Mouse (Mus musculus): ENCODE measurements around the gene Mphosph9.
"Not testable (repeated sequence)": the region's sequence is repeated elsewhere in the genome, so short reads cannot be mapped to it uniquely, and the experiment has no call there.

Mphosph9 gene

DNA sequence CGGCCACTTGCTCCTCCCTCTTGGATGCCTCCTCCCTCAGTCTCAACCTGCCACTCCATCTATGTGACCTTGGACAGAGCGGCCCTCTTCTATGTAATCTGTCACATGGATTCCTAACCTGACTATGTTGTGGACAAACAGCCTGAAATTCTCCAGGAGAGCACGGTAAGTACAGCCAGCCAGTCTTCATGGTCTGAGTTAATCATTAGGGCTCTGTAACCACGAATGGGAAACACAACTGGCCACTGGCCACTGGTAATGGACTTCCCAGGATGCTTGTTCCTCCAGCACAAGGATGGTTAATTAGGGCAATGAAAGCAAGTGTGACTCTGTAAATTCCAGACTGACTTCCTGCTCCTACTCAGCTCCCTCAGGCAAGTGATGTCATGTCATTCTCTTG lies 91.6 kb downstream of the Mphosph9 start:
- no peak for DNase-seq (ENCODE audit: low spot score in 2 of 2)

DNA sequence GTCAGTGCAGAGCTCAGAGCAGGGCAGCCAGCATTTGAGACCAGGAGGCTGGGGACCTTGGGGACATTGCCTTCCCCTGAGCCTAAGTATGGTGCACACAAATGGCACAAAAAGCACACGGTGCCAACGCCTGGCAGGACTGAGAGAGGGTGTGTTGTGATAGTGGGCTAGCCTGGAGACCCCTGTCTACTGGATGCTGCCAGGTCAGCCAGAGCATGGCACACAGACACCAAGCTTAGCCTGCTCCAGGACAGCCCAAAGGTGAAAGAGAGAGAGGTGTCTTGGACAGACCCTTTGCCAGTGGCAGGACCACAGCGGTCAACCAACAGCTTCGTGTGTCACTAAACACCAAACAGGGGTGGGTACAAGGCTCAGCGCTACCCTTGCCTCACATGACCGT lies 93.0 kb downstream of the Mphosph9 start:
- DNase-seq (ENCODE audit: low spot score in 2 of 2), result no peak

DNA sequence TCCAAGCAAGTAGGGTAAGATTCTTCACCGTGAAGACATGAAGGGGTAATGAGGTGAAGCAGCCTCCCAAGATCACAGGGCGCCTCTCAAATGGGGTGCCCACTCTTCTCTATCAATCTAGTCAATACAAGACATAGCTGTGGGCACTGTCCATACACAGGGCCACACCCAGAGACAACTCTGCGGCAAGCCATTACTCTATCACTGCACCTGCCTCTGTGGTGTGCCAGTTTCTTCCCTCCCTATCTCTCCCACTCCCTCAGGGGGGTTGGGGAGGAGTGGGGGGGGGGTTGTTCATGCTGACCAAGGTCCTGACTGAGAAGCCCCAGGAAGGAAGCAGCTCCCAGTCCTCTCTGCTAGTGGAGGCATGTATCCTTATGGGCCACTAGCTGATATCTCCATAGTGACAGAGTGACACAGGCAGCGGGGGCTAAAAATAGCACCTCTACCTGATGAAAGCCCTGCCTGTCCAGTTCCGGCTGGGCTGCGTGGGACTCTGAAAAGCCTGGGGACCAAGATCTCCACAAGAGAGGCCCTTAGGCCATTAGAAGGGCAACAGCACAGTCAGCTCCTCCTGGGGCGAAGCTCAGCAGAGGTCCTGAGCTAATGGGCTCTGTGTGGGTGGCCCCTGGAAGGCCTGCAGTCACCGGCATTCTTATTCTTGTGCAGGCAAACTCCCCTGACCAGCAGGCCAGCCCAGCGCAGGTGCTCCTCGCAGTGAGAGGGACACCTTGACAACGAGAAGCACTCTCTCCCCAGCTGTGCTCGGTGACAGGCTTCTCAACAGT lies 93.7 kb downstream of the Mphosph9 start:
- no peak for DNase-seq (ENCODE audit: low spot score in 2 of 2)

DNA sequence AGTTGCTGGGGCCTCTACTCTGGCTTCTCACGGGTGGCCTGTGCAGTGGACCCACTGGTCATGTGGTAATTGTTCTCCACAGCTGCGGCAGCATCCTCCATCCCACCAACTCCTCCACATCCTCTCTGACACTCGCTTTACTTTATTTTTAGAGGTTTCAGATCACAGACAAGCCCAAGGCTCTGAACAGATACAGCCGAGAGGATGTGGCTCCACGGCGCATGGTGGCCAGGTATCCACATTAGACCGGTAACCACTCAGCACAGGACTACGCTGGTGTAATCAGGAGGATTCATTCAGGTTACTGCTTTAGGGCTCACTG lies 94.7 kb downstream of the Mphosph9 start:
- DNase-seq (ENCODE audit: low spot score in 2 of 2), result no peak

DNA sequence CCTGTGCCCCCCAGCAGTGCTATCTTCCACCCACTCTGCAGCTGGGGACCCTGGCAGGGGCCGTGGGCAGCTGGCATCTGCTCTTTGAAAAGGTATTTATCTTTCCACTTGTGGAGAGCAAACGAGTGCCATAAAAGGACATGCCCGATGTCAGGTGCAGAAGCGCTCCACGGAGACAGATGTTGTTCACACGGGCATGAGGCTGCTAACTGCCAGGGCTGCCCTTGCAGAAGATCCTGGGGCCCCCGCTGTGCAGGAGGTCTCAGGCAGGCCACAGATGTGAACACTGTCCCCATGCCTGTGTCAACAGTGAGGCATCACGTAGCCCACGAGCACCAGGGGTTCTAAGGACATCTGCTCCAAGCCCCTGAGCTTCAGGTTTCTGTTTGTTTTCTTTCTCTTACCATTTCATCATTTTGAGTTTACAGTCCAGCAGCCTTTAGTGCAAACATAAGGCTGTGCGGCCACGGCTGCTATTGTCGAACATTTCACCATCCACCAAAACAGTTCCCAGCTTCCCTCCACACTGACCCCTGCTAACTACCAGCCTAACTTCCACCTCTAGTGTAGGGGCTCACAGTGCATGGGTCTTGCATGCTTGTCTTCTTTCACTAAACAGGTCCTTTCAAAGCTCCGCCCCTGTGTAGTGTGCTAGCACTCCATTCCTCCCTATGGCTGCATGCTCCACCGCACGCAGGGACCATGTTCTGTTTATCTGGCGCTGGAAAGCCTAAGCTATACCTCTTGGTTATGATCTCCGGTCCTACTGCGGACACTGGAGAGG lies 95.2 kb downstream of the Mphosph9 start:
- DNase-seq (ENCODE audit: low spot score in 2 of 2), result no peak

DNA sequence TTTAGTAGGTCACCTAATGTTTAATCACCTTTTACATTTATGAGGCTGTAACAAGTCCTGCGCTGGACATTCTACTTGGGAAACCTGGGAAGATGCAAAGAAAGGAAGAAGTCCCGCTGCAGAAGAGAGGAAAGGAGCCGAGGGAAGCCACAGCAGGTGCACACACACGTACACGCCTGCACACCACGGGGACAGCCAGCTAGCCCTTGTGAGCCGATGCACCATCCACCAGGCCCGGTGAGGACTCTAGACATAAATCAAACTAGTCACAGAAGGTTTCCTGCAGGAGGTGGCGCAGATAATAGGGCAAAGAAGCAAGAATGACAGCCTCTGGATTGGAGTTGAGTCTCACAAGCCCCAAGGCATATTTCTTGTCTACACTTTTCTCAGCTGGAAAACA lies 97.3 kb downstream of the Mphosph9 start:
- no peak for DNase-seq (ENCODE audit: low spot score in 2 of 2)

DNA sequence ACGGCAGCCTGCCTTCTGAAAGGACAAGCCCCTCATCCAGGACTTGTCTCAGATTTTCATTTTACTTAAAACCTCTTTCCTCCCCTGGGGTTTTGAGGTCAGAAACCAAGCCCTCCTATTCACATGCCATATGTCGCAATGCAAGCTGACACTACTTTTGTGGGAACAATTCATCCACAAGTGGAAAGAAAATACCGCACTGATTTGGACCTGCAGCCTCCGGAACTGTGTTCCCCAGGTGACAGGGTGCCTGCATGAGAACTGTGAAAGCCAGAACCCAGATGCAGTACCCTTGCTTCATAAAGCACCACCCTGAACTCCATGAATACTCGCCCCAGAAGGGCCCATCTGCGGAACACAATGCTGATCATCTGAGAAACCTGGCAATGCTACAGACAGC lies 100.6 kb downstream of the Mphosph9 start:
- DNase-seq (ENCODE audit: low spot score in 2 of 2), result no peak

DNA sequence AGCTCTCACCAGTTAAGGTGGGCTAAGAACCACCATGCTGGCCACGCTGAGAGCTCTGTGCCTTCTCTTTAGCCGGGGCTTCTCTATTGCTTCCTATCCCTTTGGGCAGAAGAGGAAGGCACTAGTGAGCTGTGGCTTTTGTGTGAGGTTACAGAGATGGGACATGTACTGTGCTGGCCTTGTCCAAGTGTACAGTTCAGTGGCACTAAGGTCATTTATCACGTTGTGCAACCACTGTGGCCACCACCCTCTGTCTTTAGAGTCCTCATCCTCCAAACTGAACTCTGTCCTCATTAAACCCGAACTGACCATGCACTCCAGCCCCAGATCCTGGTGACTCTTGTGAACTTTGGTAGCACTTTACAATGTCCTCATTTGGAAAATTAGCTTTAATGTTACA lies 101.3 kb downstream of the Mphosph9 start:
- no peak for DNase-seq (ENCODE audit: low spot score in 2 of 2)

DNA sequence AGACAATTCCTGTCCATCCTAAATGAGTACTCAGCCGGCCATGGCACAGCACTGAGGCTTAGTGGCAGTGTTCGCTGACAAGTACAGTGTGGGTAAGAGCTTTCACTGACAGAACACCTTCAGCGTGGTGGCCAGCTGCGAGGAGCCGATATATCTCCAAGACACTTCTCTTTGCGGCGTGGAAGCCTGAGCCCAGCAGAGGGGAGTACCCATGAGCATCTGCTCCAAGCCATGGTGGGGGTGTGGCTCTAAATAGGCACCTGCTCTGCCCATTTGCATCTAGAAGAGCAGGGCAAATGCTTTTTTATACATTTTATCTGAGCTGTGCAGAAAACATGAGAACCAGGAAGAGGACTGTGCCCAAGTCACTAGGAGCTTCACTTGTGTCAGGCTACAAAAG lies 101.9 kb downstream of the Mphosph9 start:
- no peak for DNase-seq (ENCODE audit: low spot score in 2 of 2)

DNA sequence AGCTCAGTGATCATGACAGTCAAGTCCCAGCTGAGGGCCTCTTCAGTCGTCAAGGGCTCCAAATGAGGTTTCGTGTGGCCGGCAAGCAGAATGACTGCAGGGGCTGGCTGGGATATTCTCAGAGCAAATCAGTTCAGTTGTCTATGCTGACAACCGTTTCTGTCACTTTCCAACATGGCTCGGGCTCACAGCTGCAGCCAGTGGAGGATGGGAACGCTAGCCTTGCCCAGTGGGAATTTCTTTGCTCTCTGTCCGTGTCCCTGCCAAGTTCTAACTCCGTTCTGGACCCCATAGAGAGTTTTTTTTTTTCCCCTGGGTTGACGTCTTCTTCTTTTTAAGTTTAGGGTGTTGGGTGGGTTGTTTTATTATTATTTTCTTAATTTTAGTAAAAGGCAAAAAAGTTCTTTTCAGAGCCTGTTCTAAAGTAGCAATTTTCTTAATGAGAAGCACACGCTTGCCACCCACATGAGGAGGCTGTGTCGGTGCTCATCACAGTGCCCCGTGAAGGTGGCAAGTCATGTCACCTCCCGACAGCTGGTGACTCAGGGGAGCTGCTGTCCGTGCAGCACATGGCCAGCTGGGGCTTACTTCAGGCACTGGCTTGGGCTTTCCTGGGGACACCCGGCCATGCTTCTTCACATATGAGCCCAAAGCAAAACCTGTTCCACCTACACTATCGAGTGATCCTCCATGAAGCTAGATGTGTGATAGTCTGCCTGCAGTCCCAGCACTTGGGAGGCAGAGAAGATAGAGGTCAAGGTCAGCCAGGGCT lies 103.3 kb downstream of the Mphosph9 start:
- DNase-seq (ENCODE audit: low spot score in 2 of 2), result peak in 1 of 2 experiments; percentile 66

DNA sequence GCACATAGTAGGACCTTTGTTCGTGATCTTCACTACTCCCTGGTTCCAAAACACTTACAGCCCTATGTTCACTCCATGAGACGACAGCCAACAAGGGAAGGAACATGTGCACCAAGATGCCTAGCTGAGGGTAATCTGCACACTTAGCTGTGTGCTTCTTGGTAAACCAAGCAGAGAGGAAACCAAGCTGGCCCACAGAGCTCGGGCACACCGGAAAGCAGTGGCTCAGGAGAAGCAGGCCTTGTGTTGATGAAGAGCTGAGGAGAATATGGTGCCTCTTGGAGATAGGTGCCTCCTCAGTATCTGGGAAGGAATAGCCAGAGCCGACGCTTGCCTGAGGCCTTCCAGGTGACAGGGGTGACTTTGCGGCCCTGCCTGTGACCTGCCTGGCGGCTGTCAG lies 104.2 kb downstream of the Mphosph9 start:
- no peak for DNase-seq (ENCODE audit: low spot score in 2 of 2)

DNA sequence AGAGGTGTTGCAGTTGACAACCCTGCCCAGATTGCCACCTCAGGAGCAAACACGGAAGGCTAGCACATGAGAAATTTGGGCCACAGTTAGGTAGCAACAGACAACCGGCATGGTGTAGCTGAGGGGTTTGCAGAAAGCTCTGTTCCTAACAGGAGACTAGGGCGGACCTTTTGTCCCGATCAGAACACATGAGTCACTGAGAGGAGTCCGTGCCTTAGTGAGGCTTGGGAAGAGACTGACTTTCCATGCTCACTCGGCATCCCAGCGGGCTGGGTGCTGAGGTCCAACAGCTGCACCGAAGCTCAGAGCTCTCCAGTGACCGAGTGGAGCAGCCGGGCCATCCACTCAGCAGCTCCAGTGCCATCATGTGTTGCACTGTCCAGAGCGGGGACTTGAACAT lies 105.1 kb downstream of the Mphosph9 start:
- peak in 1 of 2 experiments; percentile 64 for DNase-seq (ENCODE audit: low spot score in 2 of 2)

DNA sequence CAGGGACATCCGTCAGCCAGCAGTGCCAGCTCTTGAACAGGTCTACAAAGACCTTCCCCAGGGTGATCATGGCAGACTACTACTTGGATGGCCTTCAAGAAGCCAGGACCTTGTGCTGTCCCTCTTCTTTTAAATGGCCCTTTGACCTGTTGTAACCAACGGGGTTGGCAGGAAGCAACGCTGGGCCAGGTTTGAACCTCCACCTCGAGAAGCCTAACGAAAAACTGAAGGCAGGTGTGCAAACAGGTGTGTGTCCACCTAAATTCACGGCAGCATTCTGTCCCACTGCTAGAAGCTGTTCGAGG lies 106.1 kb downstream of the Mphosph9 start:
- DNase-seq (ENCODE audit: low spot score in 2 of 2), result no peak

DNA sequence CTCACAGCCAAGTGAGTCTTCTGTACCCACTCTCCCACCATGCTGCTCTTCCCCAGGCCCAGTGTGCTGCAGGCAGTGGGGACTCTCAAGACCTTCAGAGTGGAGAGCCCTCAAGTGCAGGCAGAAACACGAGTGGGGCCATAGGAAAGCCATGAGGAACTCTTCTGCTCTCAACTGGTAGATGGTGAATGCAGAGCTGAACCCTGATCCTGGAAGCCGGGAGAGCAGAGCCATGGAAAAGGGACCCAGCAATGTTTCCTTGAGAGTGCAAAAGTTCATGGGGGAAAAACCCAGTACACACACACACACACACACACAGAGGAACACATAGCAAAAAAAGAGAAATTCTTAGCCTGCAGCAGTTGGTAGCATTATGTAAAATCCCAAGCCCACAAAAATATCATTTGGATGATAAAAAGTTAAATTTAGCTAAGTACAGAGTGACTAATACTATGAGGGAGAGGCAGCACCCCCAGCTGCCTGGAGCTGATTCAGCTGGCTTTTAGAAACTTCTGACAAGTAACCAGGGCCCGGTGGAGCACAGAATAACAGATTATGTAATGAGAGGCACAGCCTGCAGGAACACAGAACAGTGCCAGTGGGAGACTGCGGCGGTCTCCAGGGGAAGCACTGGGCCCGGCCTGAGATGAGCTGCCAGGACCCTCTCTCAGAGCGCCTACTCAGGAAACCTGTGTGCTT lies 106.6 kb downstream of the Mphosph9 start:
- DNase-seq (ENCODE audit: low spot score in 2 of 2), result peak; percentile 93 to 95

DNA sequence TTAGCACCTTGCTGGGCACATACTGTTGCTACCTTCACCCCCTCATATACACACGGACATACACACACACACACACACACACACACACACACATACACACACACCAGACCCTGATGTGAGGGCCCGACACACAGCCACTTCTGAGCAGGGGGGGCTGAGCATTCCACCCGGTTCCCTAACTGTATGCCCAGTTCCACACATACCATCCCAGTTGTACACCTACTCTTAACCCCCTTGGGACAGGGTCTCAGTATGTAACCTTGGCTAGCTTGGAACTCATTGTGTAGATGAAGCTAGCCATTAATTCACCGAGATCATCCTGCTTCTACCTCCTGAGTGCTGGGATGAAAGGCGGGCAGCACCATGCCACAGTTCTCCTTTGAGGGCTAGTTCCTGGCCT lies 107.2 kb downstream of the Mphosph9 start:
- no peak for DNase-seq (ENCODE audit: low spot score in 2 of 2)

DNA sequence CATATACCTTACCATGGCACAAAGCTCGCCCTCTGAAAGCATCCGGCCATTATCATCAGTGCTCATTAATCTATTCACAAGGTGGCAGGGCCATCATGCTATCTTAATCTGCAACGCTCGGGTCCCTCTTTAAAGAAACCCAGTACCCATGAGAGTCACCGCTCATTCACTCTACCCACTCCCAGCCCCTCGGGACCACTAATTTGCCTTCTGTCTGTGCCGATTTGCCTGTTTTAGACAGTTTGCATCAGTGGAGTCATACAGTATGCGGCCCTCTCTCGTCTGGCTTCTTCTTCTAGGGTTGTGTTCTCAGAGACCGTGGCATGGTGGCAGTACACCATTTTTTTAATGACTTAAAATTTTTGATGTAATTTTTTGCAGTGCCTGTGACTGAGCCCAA lies 108.3 kb downstream of the Mphosph9 start:
- DNase-seq (ENCODE audit: low spot score in 2 of 2), result no peak

DNA sequence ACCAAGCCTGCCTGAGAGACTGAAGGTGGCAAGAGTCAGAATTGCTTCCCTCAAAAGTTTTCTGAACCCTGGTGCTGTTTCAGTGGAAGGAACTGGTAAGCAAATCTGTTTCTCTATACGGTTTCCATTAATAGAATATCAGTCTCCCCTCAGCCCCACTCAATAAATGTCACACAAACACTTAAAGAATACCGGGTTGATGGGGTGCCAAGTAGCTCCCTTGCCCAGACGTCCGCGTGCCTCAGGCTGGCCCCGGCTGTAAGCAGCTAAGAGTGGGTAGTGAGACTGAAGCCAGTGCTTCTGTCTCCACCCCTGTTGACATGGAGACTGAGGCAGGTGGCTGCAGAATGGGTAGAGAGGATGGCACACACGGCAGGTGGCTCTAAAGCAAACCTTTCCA lies 108.8 kb downstream of the Mphosph9 start:
- DNase-seq (ENCODE audit: low spot score in 2 of 2), result no peak

DNA sequence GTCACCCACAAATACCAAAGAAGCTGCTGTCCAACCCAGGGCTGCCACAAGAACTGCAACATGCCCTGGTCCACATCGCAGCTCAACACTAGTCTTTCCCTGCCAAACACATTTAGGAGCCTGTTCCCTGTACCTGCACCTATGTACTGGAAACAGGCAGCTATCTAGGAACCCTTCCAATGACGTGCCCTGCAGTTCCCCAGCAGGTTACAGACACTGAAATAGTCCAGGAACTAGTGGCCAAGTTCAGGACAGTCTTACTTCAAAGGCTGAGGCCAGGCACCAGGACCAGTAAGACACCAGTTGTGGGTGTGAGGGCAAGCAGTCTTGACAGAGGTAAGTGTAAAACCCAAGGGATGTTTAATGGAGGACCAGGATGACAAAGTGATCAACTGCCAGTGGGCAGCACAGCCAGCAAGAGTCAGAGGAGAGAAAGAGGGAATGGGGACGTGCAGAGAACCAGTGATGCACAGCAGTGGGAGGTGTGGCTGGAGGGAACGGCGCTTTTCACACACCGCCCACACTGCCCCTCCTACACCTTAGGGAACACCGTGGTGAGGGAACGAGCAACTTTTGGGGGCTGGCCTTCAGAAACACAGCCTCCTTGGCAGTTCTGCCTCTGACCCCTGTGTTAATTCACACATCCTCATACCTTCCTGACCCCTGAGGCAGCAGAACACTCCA lies 110.1 kb downstream of the Mphosph9 start:
- no peak for DNase-seq (ENCODE audit: low spot score in 2 of 2)

DNA sequence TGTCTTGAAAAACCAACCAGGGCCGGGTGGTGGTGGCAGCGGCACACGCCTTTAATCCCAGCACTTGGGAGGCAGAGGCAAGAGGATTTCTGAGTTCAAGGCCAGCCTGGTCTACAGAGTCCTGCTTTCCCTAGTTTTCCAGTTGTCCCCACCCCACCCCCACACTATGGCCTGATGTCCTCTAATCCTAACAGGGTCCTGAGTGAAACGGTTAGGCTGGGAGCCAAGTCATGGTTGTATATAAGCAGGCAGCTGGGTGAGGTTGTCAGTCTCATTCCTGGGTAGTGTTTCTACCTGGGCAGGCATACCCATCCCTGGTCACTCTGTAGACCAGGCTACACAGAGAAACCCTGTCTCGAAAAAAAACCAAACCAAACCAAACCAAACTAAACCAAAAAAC lies 110.7 kb downstream of the Mphosph9 start:
- not testable (repeated sequence) for DNase-seq (ENCODE audit: low spot score in 2 of 2)

DNA sequence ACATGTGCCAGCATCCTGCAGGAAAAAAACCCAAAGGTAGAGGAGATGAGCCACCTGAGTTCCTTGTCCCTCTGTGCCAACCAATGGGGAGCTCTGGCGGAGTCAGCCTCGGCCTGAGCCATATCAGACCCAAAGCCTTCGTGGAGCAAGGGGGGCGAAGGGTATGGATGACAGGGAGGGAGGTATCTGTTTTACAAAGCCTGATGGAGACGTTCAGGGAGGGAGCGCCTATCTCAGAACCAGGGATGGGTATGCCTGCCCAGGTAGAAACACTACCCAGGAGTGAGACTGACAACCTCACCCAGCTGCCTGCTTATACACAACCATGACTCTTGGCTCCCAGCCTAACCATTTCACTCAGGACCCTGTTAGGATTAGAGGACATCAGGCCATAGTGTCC lies 111.4 kb downstream of the Mphosph9 start:
- no peak for DNase-seq (ENCODE audit: low spot score in 2 of 2)

DNA sequence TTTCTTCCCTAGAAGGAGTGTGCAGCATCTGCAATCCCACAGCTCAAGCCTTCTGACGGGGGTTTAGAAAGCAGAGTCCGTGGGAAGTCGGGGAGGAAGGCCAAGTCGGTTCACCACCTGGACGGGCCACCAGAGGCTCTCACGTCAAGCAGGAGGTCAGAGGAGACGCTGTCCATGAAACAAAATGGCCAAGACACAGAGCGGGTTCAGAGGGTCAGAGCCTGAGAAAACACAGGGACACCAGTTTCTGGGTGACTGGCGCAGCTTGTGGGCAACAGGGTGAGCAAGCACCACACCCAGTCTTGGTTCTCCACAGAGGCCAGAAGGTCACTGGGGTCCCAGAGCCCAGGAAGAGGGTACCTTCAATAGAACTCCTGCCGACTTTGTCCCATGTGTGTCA lies 112.1 kb downstream of the Mphosph9 start:
- no peak for DNase-seq (ENCODE audit: low spot score in 2 of 2)
